Mouse (Mus musculus) cerebellum, adult 18-20 months (tissue): Measurements from ENCODE around the gene Hmg20a.

Experiments
- DNase-seq, 2 experiments: peaks; one replicate each; pipeline ENCODE4 v3.0.0; 2021

Gene Hmg20a

GRCm38 (mm10) chr9:56533916-56534315, 115.5 kb downstream of the Hmg20a start:
- DNase-seq: no peak

GRCm38 (mm10) chr9:56534727-56535126, 116.3 kb downstream of the Hmg20a start:
- no peak for DNase-seq

- DNase-seq: no peak
Observed at GRCm38 (mm10) chr9:56535361-56535760, 117.0 kb downstream of the Hmg20a start.

GRCm38 (mm10) chr9:56540051-56540450, 121.6 kb downstream of the Hmg20a start:
- DNase-seq: no peak

- no peak for DNase-seq
Observed at GRCm38 (mm10) chr9:56544687-56545475, 126.5 kb downstream of the Hmg20a start.
